Mouse (Mus musculus) liver, postnatal 0 days (tissue): ENCODE results near the gene Hexim1. TPM values are rescaled to one million over a fixed set of nuclear protein-coding genes. Genes with fewer than 3 reads are reported as not detected.

ENCODE experiments used
- ATAC-seq: fragments of 200-750 bp; cut with Nextera tagmentation; 2 replicates; pipeline ENCODE4 v1.8.0; 2017; ENCODE audit warnings: mild to moderate bottlenecking, moderate library complexity
- DNase-seq: peaks from one replicate; pipeline ENCODE4 v3.0.0-alpha.2; 2016
- H3K27ac ChIP-seq: fragments of 300-500 bp; sonication (generic); 2 replicates; pipeline ENCODE4 v1.5.1; 2014; ENCODE audit warnings: antibody characterized with exemption, moderate library complexity, mild to moderate bottlenecking, low read depth
- H3K27me3 ChIP-seq: fragments of 300-500 bp; sonication (generic); 2 replicates; pipeline ENCODE4 v1.6.1; 2014; ENCODE audit warnings: low read length, control low read depth, mixed read lengths; ENCODE audit not compliant: insufficient read depth
- H3K36me3 ChIP-seq: fragments of 300-500 bp; sonication (generic); replicated peaks from 2 replicates; pipeline ENCODE4 v1.6.1; 2014; ENCODE audit warnings: mild to moderate bottlenecking, control low read depth, low read length, moderate library complexity, mixed read lengths; ENCODE audit not compliant: insufficient read depth
- H3K4me1 ChIP-seq: fragments of 300-500 bp; sonication (generic); 2 replicates; pipeline ENCODE4 v1.6.1; 2014; ENCODE audit warnings: antibody characterized with exemption, mild to moderate bottlenecking, control low read depth; ENCODE audit not compliant: insufficient read depth
- H3K4me2 ChIP-seq: fragments of 300-500 bp; sonication (generic); 2 replicates; pipeline ENCODE4 v1.6.1; 2014; ENCODE audit warnings: low read depth, mild to moderate bottlenecking, low read length, moderate library complexity, mixed read lengths
- H3K4me3 ChIP-seq: fragments of 300-500 bp; sonication (generic); 2 replicates; pipeline ENCODE4 v1.5.1; 2014; ENCODE audit warnings: low read depth, low read length
- H3K9ac ChIP-seq: fragments of 300-500 bp; sonication (generic); replicated peaks from 2 replicates; pipeline ENCODE4 v1.6.1; 2014; ENCODE audit warnings: mild to moderate bottlenecking, moderate library complexity
- H3K9me3 ChIP-seq: fragments of 300-500 bp; sonication (generic); 2 replicates; pipeline ENCODE4 v1.6.1; 2016; ENCODE audit warnings: mild to moderate bottlenecking, control low read depth, low read length, mixed read lengths
- CTCF ChIP-seq: sonication (generic); IDR thresholded peaks from 2 replicates; pipeline ENCODE4 v1.5.1; 2016; ENCODE audit warnings: antibody characterized with exemption, low read depth
- EP300 ChIP-seq: IDR thresholded peaks from 2 replicates; pipeline ENCODE4 v1.6.1; 2016; ENCODE audit warnings: antibody characterized with exemption, low read depth, mild to moderate bottlenecking
- WGBS: fragments of 180-500 bp; shearing (Covaris S2); extraction: QIAGEN DNeasy Blood & Tissue Kit; methylation state at CpG from one replicate; pipeline ENCODE4 v1.1.7; 2014; ENCODE audit not compliant: insufficient replicate concordance; 5-methylcytosine and 5-hydroxymethylcytosine counted together
- polyA plus RNA-seq: library from polyadenylated mRNA; unstranded; fragments of >200 nt; fragmentation: Nextera tagmentation; extraction: Ambion mirVana; gene quantifications from 2 replicates; pipeline ENCODE4 v1.2.1, GENCODE M21; 2015

The Hexim1 gene
- polyA plus RNA-seq, 1 experiment from 2014 or later = 2.7 TPM

DNA sequence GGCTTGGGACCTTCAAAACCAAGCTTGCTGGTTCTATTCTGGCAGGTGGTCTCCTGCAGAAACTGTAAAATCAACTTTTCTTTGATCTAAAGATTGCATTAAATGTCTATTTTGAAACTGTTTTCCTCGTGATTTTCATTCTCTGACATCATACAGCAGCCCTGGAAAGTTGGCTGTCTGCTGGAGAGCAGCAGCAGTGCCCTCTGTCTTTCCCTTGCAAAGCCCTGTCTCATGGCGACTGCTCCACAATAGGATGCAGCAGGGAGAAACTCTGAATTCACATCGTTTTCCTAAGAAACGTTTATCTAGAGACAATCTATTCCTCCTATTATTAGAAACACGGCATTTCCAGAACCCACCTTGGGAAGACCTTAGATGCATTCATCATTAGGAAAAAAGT is 3.6 kb downstream of the Hexim1 start:
- WGBS = 63% methylated on average over 5 of the region's 5 CpGs
- no peak overlapping the region for H3K27ac ChIP-seq
- H3K9me3 ChIP-seq = no peaks in the 10 kb centered on the region
- H3K4me3 ChIP-seq = no peak overlapping the region
- TF ChIP-seq EP300 (no peak), CTCF (no peak)
- no peaks in the 10 kb centered on the region for H3K36me3 ChIP-seq
- no peaks in the 10 kb centered on the region for H3K27me3 ChIP-seq
- DNase-seq = no peak
- no peak for ATAC-seq
- no peak overlapping the region for H3K4me2 ChIP-seq
- H3K4me1 ChIP-seq = peaks cover 21% of the 10 kb centered on the region
- no peak overlapping the region for H3K9ac ChIP-seq

DNA sequence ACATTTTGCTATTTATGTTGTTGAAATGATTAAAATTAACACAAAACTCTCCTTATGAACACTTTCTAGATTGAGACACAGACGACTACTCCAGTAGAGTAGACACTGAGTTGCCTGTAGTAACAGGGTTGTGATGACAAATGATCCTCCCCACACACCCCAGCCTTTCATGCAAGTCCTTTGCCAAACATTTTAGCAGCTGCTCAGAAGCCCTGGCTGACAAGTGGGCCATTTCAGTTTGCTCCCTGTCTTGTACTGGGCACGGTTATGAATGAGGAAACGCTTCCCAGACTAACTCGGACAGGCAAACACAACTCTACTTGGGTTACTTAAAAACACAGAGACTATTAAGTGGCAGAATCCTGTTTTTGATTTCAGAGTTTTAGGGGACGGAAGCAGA is 4.3 kb downstream of the Hexim1 start:
- peaks cover 17% of the 10 kb centered on the region for H3K4me1 ChIP-seq
- H3K27me3 ChIP-seq = no peaks in the 10 kb centered on the region
- no peak overlapping the region for H3K27ac ChIP-seq
- TF ChIP-seq EP300 (no peak), CTCF (no peak)
- DNase-seq (no peak), ATAC-seq (no peak)
- H3K9ac ChIP-seq = no peak overlapping the region
- H3K4me2 ChIP-seq = no peak overlapping the region
- no peaks in the 10 kb centered on the region for H3K36me3 ChIP-seq
- no peaks in the 10 kb centered on the region for H3K9me3 ChIP-seq
- WGBS = 72% methylated on average over 5 of the region's 5 CpGs
- H3K4me3 ChIP-seq = no peak overlapping the region

DNA sequence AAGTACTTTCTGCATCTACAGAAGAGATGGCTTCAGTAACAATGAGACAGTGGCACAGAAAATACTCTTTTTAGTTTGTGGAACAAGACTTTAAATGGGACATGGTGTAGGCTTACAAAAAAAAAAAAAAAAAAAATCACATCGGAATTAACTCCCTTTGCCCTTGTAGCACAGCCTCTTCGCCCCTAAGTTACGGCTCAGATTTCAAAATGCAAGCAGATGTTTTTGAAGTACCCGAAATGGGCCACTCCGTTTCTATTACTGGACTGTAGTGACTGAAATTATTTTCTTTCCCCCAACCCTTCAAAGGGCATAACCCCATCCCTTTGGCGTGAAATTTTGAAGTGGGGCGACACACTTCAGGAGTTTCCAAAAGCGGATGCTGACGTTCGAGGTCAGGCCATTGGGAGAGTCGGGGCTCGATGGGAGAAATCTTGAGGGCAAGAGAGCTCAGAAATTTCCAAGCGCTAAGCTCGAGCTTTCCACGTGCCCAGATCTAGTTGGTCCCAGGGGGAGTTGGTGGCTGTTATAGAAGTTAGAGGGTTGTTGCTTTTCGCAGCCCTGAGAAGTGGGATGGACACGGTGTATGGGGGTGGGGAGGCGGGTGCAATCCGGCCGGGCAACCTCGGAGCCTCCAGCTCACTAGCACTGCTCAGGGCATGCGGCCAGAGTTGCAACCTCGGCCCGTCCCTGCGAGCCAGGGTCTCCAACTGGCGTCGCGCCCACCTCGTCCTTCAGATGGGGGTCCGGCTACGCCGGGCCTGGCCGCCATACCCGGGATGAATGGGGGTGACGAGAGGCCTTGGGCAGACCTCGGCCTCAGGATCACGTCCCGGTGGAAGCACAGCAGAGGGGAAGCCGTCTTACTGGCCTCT is 15.9 kb downstream of the Hexim1 start, which contains the start of gene Hexim2:
Gene Hexim2 (plus strand): TSS at position 729 of the 875 bp plus-strand sequence.
- Histone ChIP-seq H3K4me3 (peak within 1 kb of the TSS; percentile 99), H3K27ac (peak within 1 kb of the TSS; percentile 98), H3K9ac (peak within 1 kb of the TSS; percentile 100), H3K4me2 (peak within 1 kb of the TSS; percentile 74), H3K36me3 (peaks cover 2% of the 10 kb centered on the region; the same call in 1 of the 2 replicates), H3K4me1 (peaks cover 38% of the 10 kb centered on the region), H3K9me3 (no peaks in the 10 kb centered on the region), H3K27me3 (no peaks in the 10 kb centered on the region)
- TF ChIP-seq CTCF (no peak), EP300 (no peak)
- ATAC-seq (peak; percentile 20), DNase-seq (peak; percentile 71)
- WGBS = 0% methylated on average over 39 of the region's 39 CpGs

DNA sequence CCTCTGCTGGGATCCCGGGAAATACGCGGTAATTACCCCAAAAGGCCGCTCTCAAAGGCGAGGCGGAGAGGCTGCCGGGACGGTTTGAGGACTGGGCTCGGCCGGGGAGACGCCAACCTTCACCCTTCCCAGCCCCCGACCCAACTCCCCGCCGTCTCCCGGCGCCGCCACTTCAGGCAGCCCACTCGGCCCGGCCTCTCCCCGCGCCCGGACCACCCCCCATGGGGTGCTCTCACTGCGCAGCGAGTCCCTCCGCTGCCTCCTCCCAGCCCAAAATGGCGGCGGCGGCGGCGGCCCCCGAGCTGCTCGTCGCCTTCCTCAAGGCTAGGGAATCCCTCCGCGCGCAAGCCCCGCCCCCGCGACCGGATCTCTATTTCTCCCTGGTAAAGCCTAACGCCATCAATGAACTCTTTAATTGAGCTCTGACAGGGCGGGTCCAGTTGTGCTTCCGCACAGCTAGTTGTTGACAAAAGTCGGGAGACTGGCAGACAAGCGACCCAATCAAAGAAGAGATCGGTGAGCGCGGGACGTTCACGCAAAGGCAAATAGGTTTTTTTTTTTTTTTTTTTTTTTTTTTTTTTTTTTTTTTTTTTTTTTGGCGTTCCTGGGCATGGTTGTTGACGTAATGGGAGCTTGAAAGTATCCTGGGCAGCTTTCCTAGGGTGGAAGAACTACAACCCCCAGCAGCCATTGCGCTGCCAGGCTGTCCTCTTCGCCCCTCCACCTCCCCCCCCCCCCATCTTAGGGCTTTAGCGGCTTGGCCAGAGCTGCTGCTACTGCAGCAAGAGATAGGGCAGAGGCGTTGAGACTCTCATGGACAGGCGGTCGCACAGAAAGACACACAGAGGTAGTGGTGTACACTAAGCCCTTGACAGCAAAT is 16.8 kb downstream of the Hexim1 start:
- Histone ChIP-seq H3K36me3 (no peaks in the 10 kb centered on the region), H3K4me1 (peaks cover 38% of the 10 kb centered on the region), H3K4me2 (peak overlapping the region; percentile 74), H3K27ac (peak overlapping the region; percentile 98), H3K4me3 (peak overlapping the region; percentile 99), H3K27me3 (no peaks in the 10 kb centered on the region), H3K9me3 (no peaks in the 10 kb centered on the region), H3K9ac (peak overlapping the region; percentile 100)
- ATAC-seq = peak; percentile 92
- TF ChIP-seq EP300 (peak; percentile 73), CTCF (no peak)
- 2% methylated on average over 58 of the region's 58 CpGs for WGBS
- peak; percentile 100 for DNase-seq

- peak overlapping the region; percentile 98 for H3K27ac ChIP-seq
- TF ChIP-seq EP300 (no peak), CTCF (no peak)
- H3K4me2 ChIP-seq = peak overlapping the region; percentile 73
- peak overlapping the region; percentile 41 for H3K4me3 ChIP-seq
- no peaks in the 10 kb centered on the region for H3K27me3 ChIP-seq
- H3K36me3 ChIP-seq = no peaks in the 10 kb centered on the region
- ATAC-seq = no peak
- WGBS = 56% methylated on average over 6 of the region's 6 CpGs
- peaks cover 38% of the 10 kb centered on the region for H3K4me1 ChIP-seq
- H3K9me3 ChIP-seq = no peaks in the 10 kb centered on the region
- peak overlapping the region; percentile 65 for H3K9ac ChIP-seq
- no peak for DNase-seq
These were observed 17.6 kb downstream of the Hexim1 start for GRCm38 (mm10) chr11:103133456-103134185.
